Mouse (Mus musculus) frontal cortex, adult (tissue): Measurements from ENCODE around the gene Hsf5.
A peak's percentile ranks its signal among the peaks of the same experiment; 100 is the strongest.

Experiments
- ATAC-seq: cut with Nextera tagmentation; 2 replicates; pipeline ENCODE4 v1.9.2; 2017; ENCODE audit warnings: mild to moderate bottlenecking, moderate library complexity, mixed read lengths; ENCODE audit not compliant: low TSS enrichment

The Hsf5 gene

GRCm38 (mm10) chr11:87590841-87591525 is 26.0 kb upstream of the Hsf5 start:
- no peak for ATAC-seq

GRCm38 (mm10) chr11:87591526-87592353 is 25.2 kb upstream of the Hsf5 start, which contains the start of gene Mtmr4:
Mtmr4 (plus strand) TSS chr11:87592162.
- peak; percentile 84 for ATAC-seq

- peak; percentile 1 for ATAC-seq
These were observed 24.6 kb upstream of the Hsf5 start for GRCm38 (mm10) chr11:87592354-87592695.

- ATAC-seq: no peak
These were observed 24.0 kb upstream of the Hsf5 start for GRCm38 (mm10) chr11:87592713-87593598.

- peak; percentile 58 for ATAC-seq
These were observed 21.6 kb upstream of the Hsf5 start for GRCm38 (mm10) chr11:87595327-87595841.

GRCm38 (mm10) chr11:87595976-87596375 is 21.0 kb upstream of the Hsf5 start:
- ATAC-seq: no peak

GRCm38 (mm10) chr11:87596492-87596891 is 20.5 kb upstream of the Hsf5 start:
- ATAC-seq: no peak

- ATAC-seq: no peak
These were observed 19.9 kb upstream of the Hsf5 start for GRCm38 (mm10) chr11:87597061-87597460.

GRCm38 (mm10) chr11:87599395-87600089 is 17.4 kb upstream of the Hsf5 start:
- ATAC-seq: no peak

GRCm38 (mm10) chr11:87600322-87600853 is 16.6 kb upstream of the Hsf5 start:
- ATAC-seq: no peak

- ATAC-seq: no peak
These were observed 14.7 kb upstream of the Hsf5 start for GRCm38 (mm10) chr11:87602234-87602633.

- no peak for ATAC-seq
These were observed 13.4 kb upstream of the Hsf5 start for GRCm38 (mm10) chr11:87603571-87603970.

GRCm38 (mm10) chr11:87609264-87609663 is 7.7 kb upstream of the Hsf5 start:
- ATAC-seq: no peak

GRCm38 (mm10) chr11:87611547-87611946 is 5.4 kb upstream of the Hsf5 start:
- no peak for ATAC-seq

GRCm38 (mm10) chr11:87613972-87614371 is 3.0 kb upstream of the Hsf5 start:
- ATAC-seq: no peak

GRCm38 (mm10) chr11:87615551-87615950 is 1.4 kb upstream of the Hsf5 start:
- ATAC-seq: no peak

- peak; percentile 48; the same call in 1 of the 2 replicates for ATAC-seq
These were observed 1.0 kb upstream of the Hsf5 start for GRCm38 (mm10) chr11:87615952-87616351.

- ATAC-seq: no peak
These were observed 642 bp downstream of the Hsf5 start for GRCm38 (mm10) chr11:87617606-87618005.

- no peak for ATAC-seq
These were observed 6.2 kb downstream of the Hsf5 start for GRCm38 (mm10) chr11:87623160-87623559.

GRCm38 (mm10) chr11:87629859-87630258 is 12.9 kb downstream of the Hsf5 start:
- 0 out of 2 replicates have a peak, but pooled peaks have one; percentile 57 for ATAC-seq

- ATAC-seq: no peak
These were observed 21.8 kb downstream of the Hsf5 start for GRCm38 (mm10) chr11:87638793-87639192.
